Mouse (Mus musculus): ENCODE results near the gene Kctd15. TPM values are rescaled to one million over a fixed set of nuclear protein-coding genes. Genes with fewer than 3 reads are reported as not detected.

Gene Kctd15
- total RNA-seq, 2 experiments from 2014 or later = 16.0 to 16.2 TPM

GRCm38 (mm10) chr7:34639798-34640197 is 16.7 kb downstream of the Kctd15 start:
- no peak for DNase-seq (ENCODE audit: low spot score in 2 of 2)
- intact Hi-C loops (cut with DNase I) = no loop called here

- DNase-seq (ENCODE audit: low spot score in 2 of 2) = no peak
- intact Hi-C loops (cut with DNase I) = no loop called here
Measured at GRCm38 (mm10) chr7:34636661-34637060, 19.9 kb downstream of the Kctd15 start.

DNA sequence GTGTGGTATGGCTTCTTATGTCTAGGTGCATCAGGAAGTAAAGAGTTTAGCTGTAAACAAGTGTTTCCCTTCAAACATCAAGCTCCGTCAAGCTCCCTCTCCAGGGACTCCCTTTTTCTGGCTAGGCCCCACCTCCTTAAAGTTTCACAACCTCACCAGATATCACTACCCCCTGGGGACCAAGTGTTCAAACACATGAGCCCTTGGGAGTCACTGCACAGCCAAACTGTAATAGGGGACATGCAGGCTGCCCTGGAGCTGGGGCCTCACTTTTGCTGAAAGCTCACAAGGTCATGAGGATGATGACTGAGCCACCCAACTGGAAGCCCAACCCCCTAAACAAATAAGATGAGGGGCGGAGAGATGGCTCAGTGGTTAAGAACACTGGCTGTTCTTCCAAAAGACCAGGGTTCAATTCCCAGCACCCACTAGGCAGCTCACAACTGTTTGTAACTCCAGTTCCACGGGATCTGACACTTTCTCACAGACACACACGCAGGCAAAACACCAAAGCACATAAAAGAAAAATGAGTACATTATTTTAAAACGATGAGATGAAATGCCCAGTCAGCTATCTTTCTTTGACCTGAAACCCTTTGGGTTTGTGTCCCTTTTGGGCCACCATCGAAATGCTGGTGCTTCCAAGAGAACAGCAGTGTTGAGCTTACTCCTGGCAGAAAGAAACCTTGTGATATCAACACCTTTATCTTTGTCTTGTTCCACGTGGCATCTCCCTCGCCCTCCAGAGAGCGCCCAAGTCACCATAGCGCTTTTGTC is 23.4 kb downstream of the Kctd15 start:
- intact Hi-C loops (cut with DNase I) = no loop called here
- DNase-seq (ENCODE audit: low spot score in 2 of 2) = no peak

DNA sequence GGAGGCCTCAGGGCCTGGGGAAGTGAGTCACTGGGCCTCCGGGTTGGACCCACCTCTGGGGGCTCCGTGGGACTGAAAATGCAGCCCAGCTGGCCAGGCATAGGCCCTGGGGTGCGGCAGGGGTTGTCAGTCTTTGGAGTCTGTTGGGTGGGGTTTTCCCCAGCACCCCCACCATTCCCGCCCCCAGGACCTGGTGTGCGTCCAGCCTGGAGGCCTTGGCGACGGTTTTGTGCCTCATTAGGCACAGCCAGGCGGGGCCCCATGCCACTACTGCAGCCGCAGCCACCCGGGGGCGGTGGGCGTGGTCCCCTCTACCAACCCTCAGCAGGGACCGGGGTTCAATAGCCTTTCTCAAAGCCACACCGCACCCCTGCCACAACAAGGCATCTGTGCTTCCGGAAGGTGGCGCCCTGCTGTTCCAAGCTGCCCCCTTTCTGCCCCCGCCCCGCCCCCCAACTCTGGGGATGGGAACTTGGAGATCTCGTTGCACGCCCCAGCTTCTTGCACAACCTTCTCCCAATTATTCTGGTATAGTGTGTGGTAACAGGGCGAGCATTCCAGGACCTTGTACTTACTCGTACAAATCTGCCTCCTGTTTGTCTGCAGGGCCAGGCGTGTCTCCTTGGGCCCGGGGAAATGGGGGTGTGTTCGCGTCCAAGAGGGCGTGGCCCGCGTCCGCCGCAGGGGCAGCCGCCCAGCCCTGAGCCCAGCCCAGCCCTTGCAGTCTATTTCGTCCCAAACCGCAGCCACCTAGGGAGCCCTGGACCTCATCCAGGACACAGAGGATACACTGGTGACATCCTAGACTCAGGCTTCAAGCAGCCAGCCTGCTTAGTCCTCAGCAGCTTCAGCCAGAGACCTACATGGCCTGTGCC is 26.1 kb downstream of the Kctd15 start:
- DNase-seq (ENCODE audit: low spot score in 2 of 2) = peak; percentile 40 to 45
- intact Hi-C loops (cut with DNase I) = no loop called here

GRCm38 (mm10) chr7:34629702-34630210 is 26.8 kb downstream of the Kctd15 start:
- intact Hi-C loops (cut with DNase I) = no loop called here
- no peak for DNase-seq (ENCODE audit: low spot score in 2 of 2)

DNA sequence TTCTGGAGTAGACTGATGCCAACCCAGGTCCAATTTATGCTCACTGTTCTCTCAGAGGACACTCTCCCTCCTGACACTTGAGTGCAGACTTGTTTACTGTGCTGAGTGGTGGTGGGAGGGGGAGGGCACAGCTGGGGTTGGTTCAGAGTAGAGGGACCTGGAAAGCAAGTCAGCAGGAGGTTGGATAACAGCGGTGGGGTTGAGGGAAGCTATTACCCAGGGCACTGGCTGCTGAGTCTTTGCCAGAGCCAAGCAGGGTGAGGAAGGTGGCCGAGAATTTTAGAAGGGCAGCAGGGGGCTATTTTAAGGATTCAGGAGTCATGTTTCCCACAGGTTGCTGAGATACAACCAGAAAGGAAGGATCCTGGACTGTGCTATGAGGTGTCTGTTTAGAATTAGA is 36.1 kb downstream of the Kctd15 start:
- intact Hi-C loops (cut with DNase I) = no loop called here
- DNase-seq (ENCODE audit: low spot score in 2 of 2) = no peak

- intact Hi-C loops (cut with DNase I) = no loop called here
- DNase-seq (ENCODE audit: low spot score in 2 of 2) = no peak
Measured at GRCm38 (mm10) chr7:34618141-34618890, 38.2 kb downstream of the Kctd15 start.

GRCm38 (mm10) chr7:34616275-34616674 is 40.3 kb downstream of the Kctd15 start:
- intact Hi-C loops (cut with DNase I) = no loop called here
- no peak for DNase-seq (ENCODE audit: low spot score in 2 of 2)

GRCm38 (mm10) chr7:34610445-34610844 is 46.1 kb downstream of the Kctd15 start:
- intact Hi-C loops (cut with DNase I) = no loop called here
- DNase-seq (ENCODE audit: low spot score in 2 of 2) = no peak

GRCm38 (mm10) chr7:34607334-34607970 is 49.1 kb downstream of the Kctd15 start:
- DNase-seq (ENCODE audit: low spot score in 2 of 2) = no peak
- intact Hi-C loops (cut with DNase I) = no loop called here

DNA sequence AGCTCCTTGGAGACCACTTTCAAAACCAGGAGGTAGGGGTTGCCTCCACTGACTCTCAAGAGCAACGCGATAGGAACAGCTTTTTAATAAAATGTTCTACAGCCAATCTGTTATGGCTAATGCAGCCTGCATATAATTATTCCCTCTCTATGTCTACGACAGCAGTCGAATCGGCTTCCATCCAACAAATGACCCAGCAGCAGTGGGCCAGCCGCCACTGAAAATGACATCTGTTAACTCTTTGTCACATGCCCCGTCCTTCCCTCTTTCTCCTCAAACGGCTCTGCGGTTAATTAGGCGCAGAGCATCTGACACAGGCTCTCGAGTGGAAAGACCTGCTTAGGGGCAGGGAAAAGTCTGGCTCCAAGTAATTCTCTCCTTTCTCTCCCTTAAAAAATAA is 49.8 kb downstream of the Kctd15 start:
- no peak for DNase-seq (ENCODE audit: low spot score in 2 of 2)
- intact Hi-C loops (cut with DNase I) = no loop called here

GRCm38 (mm10) chr7:34606051-34606450 is 50.5 kb downstream of the Kctd15 start:
- no peak for DNase-seq (ENCODE audit: low spot score in 2 of 2)
- intact Hi-C loops (cut with DNase I) = no loop called here

GRCm38 (mm10) chr7:34598576-34598975 is 58.0 kb downstream of the Kctd15 start:
- intact Hi-C loops (cut with DNase I) = loop anchor here (5.0 kb wide), 1 partner anchor 106 kb away; no protein-coding TSS in a partner anchor

DNA sequence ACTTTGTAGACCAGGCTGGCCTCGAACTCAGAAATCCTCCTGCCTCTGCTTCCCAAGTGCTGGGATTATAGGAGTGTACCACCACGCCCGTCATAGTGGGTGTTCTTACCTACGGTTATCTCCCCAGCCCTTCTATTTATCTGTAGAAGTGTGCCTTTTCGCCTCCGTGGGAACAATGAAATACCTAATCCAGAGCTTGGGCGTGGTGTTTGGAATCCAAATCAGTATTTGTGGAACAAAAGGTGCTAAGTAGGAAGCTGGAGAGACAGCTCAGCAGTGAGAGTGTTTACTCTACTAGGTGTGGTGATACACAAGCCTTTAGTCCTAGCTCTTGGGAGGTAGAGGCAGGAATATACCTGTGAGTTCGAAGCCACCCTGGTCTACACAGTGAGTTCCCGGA is 58.5 kb downstream of the Kctd15 start:
- intact Hi-C loops (cut with DNase I) = loop anchor here (5.0 kb wide), 1 partner anchor 106 kb away; no protein-coding TSS in a partner anchor
- no peak for DNase-seq (ENCODE audit: low spot score in 2 of 2)

More at GRCm38 (mm10) chr7:34598576-34598975, 58.0 kb downstream of the Kctd15 start:
- no peak for DNase-seq (ENCODE audit: low spot score in 2 of 2)

GRCm38 (mm10) chr7:34596531-34597235 is 59.8 kb downstream of the Kctd15 start:
- DNase-seq (ENCODE audit: low spot score in 2 of 2) = no peak
- intact Hi-C loops (cut with DNase I) = loop anchor here (5.0 kb wide), 1 partner anchor 104 kb away; no protein-coding TSS in a partner anchor

DNA sequence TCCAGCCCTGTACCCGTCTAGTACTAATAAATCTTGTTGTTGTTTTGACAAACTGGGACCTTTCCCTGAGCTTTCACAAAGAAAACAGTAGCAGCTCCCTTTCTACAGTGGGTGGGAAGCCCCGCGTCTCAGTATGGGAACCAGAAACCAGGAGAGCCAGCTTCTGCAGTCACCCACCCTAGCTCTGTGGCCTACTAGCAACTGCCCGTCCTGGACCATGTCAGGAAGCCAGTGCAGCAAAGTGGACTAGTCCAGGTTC is 61.3 kb downstream of the Kctd15 start:
- intact Hi-C loops (cut with DNase I) = loop anchor here (5.0 kb wide), 1 partner anchor 103 kb away; no protein-coding TSS in a partner anchor
- DNase-seq (ENCODE audit: low spot score in 2 of 2) = no peak

DNA sequence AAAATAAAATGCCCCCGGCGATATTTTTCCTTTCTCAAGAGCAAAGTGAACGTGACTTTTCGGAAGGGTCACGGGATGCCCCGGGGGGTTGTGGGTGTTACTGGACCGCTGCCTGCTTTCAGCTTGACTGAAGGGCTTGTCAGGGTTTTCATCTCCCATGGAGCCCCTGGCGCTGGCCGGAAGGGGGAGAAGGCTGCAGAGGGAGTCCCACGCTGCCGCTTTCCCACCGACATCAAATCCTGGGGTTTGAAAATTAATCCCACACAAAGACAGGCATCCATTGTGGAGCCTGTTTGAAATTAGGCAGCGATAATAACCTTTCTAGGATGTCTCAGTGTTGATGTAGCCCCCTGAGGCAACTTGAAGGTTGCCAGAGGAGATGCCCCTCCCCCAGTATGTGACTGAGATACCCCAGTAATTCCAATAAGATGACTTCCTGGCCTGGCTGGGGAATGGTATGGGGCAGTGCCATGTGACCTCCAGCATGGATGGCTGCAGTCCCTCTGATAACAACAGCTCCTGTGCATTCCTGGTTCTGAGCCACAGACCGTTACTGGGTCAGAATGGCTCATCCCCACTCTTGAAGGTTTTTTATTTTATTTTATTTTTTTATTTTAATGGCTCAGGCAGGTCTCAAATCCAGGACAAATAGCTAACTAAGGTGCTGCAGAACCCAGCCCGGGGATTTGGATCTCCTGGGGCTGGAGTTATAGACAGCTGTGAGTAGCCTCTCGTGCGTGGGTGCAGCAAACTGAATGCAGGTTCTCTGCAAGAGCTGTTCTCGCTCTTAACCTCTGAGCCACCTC is 61.8 kb downstream of the Kctd15 start:
- intact Hi-C loops (cut with DNase I) = loop anchor here (5.0 kb wide), 1 partner anchor 102 kb away; no protein-coding TSS in a partner anchor
- DNase-seq (ENCODE audit: low spot score in 2 of 2) = peak in 1 of 2 experiments; percentile 26

DNA sequence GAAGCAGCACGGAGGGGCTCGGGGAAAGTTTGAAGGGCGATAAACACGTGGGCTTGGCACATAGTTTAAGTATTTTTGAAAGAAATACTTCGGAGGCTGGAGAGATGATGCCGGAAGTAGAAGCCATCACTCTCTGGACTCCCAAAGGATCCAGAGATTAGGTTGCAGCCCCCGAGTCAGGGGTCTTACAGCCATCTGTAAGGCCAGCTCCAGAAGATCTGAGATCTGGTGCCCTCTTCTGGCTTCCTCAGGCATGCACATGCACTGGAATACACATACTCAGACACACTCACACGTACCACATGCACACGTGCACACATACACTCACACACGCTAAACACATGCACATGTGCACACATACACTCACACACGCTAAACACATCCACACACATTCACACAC is 65.8 kb downstream of the Kctd15 start:
- intact Hi-C loops (cut with DNase I) = no loop called here
- DNase-seq (ENCODE audit: low spot score in 2 of 2) = no peak

Data from left cerebral cortex, postnatal 14 days (tissue).